Mouse (Mus musculus) c-Kit-positive CD71-positive TER-119-positive erythroid progenitor cells, embryonic 14.5 days (primary cell): ENCODE results near the gene Cnot11.

Experiments used
- DNase-seq: peaks from one replicate; pipeline ENCODE4 v3.0.0-alpha.2; 2013; ENCODE audit warnings: low spot score

The Cnot11 gene

DNA sequence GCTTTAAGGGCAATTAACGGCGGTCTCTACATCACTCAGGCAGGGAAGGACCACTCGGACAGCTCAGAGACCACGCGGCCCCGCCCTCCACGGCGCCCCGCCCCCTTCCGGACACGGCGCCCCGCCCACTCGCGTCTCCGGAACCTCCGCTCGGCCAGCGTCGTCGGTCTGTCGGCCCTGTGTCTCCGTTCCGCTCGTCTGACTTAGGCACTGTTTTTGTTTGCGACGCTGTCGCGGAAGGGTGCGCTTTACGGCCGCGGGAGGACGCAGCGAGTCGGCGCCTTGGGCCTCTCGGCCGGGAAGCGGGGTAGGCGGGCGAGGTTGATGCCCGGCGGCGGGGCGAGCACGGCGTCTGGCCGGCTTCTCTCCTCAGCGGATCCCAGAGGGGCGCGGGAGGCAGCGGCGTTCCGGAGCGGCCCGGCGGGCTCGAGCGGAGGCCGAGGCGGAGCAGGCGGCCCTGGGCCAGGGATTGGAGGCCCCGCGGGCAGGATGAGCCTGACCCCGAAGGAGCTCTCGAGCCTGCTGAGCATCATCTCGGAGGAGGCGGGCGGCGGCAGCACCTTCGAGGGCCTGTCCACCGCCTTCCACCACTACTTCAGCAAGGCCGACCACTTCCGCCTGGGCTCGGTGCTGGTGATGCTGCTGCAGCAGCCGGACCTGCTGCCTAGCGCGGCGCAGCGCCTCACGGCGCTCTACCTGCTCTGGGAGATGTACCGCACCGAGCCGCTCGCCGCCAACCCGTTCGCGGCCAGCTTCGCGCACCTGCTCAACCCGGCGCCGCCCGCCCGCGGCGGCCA, 921 bp downstream of the Cnot11 start:
- DNase-seq = peak; percentile 98

DNA sequence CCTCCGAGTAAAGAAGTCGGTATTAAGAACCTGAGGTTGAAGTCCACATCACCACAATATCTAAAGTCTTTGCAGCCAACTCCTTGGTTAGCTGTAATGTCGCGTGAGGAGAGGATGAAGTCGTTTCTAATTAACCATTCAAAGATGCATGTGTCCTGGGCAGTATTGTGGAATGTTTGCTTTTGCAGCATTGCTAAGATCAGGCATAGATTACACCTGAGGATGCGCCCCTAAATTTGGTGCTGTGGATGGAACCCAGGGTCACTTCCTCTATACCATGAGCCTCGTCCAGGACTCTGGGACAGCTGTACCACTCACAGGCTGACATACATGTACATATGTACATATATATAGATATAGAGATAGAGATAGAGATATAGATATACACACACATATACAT, 1.9 kb downstream of the Cnot11 start:
- DNase-seq = no peak

DNA sequence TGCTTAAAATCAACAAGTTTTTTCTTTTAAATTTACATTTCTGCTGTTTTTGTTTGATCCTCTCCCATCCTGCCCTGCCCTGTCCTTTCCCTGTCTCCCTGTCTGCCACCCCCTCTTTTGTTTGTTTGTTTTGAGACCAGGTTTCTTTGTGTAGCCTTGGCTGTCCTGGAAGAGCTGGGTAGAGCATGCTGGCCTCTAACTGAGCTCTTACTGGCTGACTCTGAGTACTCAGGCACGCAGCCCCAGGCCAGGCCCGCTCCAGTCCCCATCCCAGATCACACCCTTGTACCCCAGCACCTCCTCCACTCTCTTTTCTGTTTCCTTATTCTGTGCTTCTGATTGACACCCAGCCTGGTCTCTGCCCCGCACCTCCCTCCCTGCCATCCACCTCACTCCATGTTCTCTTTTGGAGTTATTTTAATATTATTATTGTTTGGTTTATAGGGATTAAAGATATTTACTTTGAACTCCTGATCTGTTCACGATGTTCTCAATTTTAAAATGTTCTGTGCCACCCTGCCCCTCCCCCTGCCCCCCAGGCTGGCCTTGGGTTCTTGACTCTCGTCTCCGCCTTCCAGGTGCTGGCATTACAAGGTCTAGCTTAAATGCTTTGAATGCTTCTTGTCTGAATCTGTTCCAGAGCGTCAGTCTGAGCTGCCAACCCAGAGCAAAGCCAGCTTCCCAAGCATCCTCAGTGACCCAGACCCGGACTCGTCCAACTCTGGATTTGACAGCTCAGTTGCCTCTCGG, 3.0 kb downstream of the Cnot11 start:
- no peak for DNase-seq

DNA sequence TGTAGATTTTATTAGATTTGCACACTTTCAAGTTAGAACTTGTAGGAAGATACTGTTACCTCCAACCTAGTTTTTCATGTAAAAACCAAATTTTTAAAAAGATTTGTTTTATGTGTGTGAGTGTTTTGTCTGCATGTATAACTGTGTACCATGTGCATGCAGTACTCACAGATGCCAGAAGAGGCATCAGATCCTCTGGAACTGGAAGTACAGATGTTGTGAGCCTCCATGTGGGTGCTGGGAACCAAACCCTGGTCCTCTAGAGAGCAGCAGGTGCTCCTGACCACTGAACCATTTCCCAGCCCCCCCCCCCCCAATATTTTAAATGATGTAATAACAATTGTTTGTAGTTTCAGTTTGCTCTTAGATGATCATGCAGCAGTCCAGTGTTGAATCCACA, 5.8 kb downstream of the Cnot11 start:
- DNase-seq = no peak

DNA sequence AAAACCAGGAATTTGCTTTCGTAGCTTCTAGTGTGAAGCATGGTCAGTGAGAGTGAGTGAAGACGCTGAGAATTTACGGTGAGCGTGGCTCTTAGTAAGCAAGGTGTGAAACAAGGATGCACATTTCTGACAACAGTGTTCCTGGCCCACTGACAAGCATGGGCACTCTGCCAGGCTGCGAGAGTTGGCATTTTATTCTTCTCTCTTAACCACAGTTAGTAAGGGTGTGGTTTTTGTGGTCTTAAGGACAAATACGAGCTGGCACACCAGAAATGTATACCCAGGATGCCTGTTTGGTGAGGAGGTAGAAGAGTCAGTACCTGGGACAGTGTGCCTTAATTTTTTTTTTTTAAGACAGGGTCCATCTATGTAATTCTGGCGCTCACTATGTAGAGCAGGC, 10.8 kb downstream of the Cnot11 start:
- DNase-seq = no peak

DNA sequence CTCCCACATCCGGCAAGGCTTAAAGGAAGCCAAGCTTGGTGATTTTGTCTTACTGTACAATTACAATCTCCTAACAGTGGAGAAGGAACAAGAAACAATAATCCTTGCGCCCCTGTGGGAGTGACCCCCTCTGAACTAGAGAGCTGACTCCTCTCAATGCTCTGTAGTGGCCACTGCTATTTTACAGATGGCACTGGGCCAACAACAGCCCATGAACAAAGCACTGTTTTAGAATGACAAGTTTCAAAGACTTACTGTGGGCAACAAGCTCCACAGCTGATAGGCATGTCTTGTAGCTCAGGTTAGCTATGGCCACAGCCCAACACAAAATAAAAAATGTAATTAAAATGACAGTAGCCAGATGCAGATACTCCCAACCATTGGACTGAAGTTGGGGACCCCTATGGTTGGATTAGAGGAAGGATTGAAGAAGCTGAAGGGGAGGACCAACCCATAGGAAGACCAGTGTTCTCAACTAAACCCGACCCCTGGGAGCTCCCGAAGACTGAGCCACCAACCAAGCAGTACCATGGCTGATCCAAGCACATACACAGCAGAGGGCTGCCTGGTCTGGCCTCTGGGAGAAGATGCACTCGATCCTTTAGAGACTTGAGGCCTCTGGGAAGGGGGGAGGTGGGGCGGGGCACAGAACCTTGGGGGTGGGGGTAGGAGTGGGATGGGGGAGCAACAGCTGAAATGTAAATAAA, 11.5 kb downstream of the Cnot11 start:
- DNase-seq = no peak

DNA sequence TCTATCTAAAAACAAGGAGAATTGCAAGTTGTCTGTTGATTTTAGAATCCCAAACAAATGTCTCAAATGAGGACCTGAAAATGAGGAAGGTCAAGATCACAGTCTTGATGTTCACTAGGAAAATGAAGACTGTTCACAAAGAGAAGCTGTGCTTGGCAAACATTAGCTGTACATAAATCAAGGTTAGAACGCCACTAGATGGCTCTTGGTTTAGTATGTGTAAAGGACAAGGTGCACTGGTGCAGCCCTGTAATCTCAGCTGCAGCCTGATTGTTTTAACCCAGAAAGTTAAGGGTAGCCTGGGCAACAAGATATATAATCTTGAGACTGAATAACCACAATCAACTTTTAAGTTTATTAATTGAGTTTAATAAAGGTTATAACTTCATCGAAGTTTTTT, 12.4 kb downstream of the Cnot11 start:
- DNase-seq = no peak

DNA sequence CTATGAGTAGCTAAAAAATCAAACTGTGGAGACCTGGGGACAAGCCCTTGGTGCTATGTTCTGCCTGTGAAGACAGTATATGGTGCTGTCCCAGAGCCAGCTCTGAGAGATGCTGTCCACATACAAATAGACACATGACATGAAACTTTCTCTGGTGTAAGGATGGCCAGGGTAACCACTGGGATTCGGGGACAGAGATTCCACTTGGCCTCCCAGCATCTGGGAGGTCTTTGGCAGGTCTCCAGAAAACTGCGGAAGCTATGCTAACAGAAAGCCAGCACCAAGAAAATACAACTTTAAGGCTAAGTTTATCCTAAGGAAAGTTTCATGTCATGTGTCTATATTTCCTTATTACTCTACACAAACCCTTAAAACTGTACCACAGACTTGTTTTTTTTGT, 15.0 kb downstream of the Cnot11 start:
- no peak for DNase-seq

DNA sequence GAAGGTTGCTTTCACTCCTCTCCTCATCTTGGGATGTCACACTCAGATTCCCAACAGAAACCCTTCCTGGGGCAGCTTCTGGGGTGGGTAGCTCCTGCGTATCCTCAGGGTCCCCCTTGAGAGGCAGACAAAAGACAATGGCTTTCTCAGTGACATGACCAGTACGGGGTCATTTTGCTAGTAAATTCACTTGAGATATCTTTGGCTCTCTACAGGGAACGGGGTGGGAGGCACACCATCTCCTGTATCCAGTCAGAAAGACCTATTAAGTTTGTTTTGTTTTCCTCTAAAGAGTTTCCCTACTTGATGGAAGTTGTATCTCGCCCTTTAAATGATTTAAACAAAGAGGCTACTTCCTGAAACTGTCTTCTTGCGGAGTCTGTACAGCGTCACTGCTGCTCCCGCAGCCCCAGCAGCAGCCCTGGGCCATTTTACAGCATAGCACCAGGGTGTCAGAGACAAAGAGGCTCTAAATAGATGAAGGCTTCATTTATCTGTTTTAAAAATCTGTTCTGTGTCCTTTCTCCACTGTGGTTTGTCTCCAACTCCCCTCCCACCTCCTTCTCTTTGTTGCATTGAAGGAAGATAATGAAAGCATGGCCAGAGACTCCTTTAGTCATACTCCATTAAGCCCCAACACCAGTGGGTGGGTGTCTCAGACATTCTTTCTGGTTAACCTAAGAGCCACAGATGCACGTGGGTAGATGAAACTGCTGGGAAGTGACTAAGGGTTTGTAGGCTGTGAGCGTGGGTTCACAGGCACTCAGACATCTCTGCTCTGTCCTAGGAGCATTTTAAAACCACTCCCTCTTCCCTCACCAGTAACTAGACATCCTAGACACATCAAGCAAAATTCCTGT, 21.0 kb downstream of the Cnot11 start:
- DNase-seq = no peak

DNA sequence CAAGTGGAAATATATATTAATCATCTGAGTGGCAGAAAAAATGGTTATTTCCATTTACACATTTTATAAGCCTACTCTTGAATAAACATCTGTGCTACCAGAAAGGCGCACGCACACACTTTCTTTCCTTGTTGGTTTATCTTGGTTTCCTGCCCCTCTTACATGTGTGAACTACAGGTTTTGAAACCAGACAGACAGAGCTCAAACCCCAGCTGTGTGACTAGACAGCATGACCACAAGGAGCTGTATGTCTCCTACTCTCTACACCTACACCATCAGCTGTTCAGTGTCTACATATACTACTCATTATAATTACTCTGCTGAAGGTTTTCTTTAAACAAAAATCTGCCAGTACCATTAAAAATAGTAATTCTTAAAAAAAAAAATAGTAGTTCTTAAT, 24.2 kb downstream of the Cnot11 start:
- DNase-seq = no peak

DNA sequence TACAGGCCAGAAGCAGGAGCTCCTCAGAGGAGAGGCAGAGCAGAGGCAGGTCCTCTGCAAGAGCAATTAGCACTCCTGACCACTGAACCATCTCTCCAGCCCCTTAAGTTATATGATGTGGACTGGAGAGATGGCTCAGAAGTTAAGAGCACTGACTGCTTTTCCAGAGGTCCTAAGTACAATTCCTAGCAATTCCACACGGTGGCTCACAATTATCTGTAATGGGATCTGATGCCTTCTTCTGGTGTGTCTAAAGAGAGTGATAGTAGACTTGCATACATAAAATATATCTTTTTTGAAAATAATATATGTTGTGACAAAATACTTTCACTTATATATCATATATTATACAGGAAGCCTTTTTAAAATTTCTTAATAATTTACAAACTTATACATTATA, 27.1 kb downstream of the Cnot11 start:
- DNase-seq = no peak

DNA sequence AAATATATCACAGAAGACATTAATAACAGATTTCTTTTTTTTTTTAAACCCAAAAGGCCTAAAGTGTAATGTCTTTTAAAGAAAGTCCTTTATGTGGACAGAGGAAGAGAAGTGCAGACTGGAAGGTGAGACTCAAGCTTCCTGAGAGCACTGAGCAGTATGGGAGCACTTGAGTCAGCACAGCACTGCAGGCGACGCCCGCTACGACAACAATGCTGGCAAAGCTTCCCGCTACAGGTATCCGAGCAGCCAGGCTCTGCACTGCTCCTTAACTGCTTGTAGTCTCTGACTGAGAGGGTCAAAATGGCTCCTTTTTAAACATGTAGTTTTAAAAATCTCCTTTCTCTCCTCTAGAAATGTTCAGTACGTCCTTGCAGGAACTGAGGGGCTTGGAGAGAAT, 28.4 kb downstream of the Cnot11 start:
- no peak for DNase-seq

DNA sequence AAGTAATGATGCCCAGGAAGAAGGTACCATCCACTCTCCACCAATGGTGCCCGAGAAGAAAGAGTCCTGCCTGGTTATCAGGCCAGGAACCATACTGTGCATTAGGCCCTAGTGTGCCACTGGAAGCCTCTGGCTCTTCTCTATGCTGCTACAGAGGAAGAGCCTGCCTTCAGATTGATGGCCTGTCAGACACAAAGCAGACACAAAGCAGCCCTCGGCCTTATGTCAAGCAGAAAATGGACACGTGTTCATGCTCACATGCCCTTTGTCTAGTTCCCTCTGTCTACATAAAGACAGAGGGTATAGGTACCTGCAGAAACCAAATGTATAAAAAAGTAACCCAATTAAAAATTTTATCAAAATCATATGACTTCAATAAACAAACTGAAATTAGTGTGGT, 29.8 kb downstream of the Cnot11 start:
- no peak for DNase-seq

DNA sequence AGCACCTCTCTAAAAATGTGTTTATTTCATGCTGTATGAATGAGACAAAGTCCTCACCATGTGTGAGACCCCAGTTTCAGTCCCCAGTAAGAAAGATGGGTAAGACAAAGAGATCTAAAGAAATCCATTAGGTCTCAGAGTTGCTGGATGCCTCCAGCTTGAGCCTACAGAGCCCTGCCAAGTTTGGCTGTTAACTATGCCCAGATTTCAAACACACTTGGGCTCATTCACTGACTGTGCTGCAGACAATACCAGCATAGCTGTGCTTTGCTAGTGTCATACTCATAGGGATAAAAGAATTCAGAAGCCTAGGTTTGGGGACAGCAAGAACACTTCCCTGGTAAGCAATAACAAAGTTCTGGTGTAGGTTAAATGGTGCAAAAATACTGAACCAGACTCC, 33.3 kb downstream of the Cnot11 start:
- no peak for DNase-seq

DNA sequence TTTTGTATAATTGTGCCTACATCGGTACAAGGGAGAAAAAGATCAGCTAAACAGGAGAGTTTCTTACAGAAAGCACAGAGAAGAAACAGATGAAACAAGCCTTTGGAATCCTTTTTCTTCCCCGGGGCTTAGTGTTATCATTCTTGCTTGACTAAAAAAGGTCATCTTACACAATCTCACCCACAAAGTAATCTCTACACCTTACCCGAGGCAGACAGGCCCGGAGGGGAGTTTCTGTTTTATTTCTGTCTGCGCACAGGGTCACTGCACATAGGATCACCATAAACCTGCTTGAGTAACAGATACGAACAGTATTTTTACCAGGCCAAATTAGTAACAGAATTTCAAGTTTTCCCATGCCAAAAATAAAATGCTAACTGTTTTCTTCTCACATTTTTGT, 36.9 kb downstream of the Cnot11 start:
- DNase-seq = no peak

DNA sequence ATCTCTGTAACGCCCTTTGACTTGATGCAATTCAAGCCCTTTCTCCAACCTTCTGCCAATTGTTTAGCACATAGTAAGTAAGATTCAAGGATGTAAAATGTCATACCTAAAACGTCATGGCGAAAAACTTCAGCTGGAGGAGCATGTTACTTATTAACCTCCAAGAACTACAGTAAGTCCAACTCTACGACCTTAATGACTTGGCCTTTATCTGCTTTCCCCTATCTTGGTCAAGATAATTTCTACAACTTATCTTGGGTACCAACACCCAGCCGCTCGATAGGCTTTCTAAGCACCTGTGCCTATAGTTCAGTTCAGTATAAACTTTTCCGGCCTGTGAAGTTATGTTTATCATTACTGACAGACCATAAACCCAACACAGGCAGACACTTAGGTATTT, 39.1 kb downstream of the Cnot11 start:
- no peak for DNase-seq

DNA sequence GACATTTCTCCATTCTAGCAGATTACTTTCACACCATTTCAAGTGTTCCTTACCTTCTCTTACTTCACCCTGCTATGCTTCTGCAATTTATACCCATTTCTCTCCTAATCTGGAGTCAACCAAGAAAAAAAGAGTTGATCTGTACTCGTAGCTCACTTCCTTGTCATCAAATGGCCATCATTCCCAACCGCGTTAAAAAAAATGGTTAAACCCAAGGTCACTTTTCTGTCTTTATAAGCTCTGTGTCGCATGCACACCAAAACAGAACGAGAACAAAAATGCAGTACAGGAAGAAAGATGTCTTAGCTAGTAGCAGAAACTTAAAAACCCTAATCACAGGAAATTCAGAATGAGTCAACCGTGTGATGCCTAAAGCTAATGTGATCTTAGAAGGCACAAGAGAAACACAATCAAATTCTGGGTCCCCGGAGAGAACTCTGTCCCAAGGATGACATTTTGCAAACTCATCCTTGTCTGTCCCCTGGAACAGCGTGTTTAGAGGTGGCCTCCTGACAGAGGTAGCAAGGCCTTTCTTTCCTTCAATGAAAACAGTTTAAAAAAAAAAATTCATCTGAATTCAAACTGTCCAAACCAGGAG, 41.1 kb downstream of the Cnot11 start:
- peak; percentile 51 for DNase-seq

DNA sequence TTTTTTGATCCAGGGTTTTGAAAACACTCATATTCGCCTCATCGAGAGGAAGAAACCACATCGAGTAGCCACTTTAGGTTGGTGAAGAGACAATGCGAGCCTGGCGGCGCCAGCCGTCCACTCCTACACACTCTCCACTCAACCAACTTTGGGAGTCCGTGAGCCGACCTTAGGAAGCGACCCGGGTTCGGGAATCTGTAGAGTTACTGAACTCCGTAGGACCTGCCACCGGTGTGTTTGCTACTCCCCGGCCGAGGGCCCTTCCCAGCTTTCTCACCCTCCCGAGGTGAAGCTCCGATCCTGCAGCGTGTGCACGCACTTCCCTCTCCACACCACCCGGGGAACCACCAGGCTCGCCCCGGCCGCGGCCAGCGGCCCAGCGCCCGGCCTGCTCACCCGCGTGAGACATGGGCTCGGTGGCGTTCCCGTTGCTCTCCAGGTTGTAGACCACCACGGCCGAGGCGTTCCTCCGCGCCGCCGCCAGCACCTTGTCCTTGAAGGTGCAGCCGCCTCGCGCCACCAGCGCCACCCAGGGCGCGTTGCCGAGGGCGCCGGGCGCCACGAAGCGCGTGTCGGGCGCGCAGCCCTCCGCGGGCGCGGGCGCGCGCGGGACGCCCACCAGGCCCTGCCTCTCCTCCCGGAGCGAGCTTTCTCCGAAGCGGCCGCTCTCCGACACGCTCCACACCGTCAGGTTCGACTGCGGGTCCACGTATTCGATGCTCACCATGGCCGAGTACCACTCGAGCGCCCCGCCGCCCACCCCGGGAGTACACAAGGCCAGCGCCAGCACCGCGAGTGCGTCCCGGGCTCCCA, 41.8 kb downstream of the Cnot11 start:
- peak; percentile 56 for DNase-seq

DNA sequence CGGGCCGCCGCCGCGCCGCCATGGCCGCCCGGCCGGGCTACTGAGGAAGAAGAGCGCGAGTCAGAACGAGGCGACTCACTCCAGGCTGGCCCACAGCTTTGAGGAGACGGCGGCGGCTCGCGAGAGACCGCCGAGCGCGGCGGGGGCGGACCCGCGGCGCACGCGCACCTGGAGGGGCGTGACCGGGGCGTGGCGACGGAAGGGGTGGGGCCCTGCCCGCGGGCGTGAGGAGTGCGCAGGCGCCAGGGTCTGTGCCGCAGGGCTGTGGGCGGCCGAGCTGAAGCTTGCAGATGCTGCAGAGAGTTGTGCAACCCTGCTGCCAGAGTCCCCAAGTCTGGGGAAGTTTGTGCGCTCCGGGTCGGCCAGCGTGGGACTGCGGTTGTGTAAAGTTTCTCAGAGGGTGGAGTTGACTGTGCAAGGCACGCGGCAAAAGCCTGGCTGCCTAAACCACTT, 42.5 kb downstream of the Cnot11 start, which contains the start of gene Rnf149:
Gene Rnf149 (minus strand): TSS at position 153 of the 453 bp plus-strand sequence.
- DNase-seq = peak; percentile 76

DNA sequence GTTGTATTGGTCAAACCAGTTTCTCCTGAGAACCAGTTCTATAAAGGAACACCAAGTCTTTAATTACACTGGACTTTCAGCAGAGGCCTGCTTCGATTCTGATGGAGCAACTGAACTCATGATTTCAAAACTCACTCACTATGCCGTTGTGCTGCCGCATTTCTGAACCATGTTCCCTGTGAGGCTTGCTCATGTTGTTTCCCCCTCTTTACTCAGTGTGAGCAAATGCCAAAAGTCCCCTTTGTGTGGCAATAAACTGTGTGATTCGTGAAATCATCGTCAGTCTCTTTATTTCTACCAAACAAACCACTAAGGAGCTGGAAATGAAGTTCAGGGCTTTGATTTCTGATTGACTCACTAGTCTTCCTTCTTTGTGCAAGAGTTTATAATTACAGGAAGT, 43.7 kb downstream of the Cnot11 start:
- no peak for DNase-seq

DNA sequence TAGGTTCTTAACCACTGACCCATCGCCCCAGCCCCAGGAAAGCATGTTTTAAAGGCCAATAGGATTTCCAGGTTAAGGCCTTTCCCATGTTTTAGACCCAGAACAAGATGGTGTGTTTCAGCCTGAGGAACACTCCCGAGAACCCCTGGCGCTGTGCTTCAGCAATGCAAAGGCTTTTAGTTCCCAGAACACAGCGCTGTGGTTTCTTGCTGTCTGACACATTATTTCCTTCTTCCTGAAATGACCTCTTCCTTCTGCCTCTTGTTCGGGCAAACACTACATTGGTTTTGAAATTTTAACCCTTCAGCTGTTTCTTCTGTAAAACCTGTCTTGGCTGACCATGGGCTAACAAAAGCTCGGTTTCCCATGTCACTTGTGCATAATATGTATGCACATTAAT, 44.3 kb downstream of the Cnot11 start:
- DNase-seq = no peak
